Mouse (Mus musculus): ENCODE data around the gene Inpp5a. TPM values are rescaled to one million over a fixed set of nuclear protein-coding genes. Genes with fewer than 3 reads are reported as not detected.
"Not testable (repeated sequence)": the region's sequence is repeated elsewhere in the genome, so short reads cannot be mapped to it uniquely, and the experiment has no call there.

Inpp5a gene
- polyA plus RNA-seq, 1 experiment from 2014 or later = 11.7 TPM

GRCm38 (mm10) chr7:139399572-139399971 lies 10.7 kb downstream of the Inpp5a start:
- DNase-seq (ENCODE audit: low spot score) = no peak

GRCm38 (mm10) chr7:139399977-139400685 lies 11.2 kb downstream of the Inpp5a start:
- DNase-seq (ENCODE audit: low spot score) = peak; percentile 67

- DNase-seq (ENCODE audit: low spot score) = peak; percentile 46
Observed at GRCm38 (mm10) chr7:139400926-139401325, 12.0 kb downstream of the Inpp5a start.

- DNase-seq (ENCODE audit: low spot score) = no peak
Observed at GRCm38 (mm10) chr7:139401791-139402190, 12.9 kb downstream of the Inpp5a start.

GRCm38 (mm10) chr7:139402721-139403120 lies 13.8 kb downstream of the Inpp5a start:
- DNase-seq (ENCODE audit: low spot score) = no peak

GRCm38 (mm10) chr7:139406581-139406980 lies 17.7 kb downstream of the Inpp5a start:
- DNase-seq (ENCODE audit: low spot score) = no peak

GRCm38 (mm10) chr7:139407966-139408365 lies 19.1 kb downstream of the Inpp5a start:
- no peak for DNase-seq (ENCODE audit: low spot score)

- DNase-seq (ENCODE audit: low spot score) = no peak
Observed at GRCm38 (mm10) chr7:139409903-139410302, 21.0 kb downstream of the Inpp5a start.

GRCm38 (mm10) chr7:139412223-139412950 lies 23.5 kb downstream of the Inpp5a start:
- DNase-seq (ENCODE audit: low spot score) = peak; percentile 55

GRCm38 (mm10) chr7:139413400-139413799 lies 24.5 kb downstream of the Inpp5a start:
- no peak for DNase-seq (ENCODE audit: low spot score)

GRCm38 (mm10) chr7:139415616-139416225 lies 26.8 kb downstream of the Inpp5a start:
- no peak for DNase-seq (ENCODE audit: low spot score)

GRCm38 (mm10) chr7:139418371-139418770 lies 29.5 kb downstream of the Inpp5a start:
- no peak for DNase-seq (ENCODE audit: low spot score)

- no peak for DNase-seq (ENCODE audit: low spot score)
Observed at GRCm38 (mm10) chr7:139422827-139423226, 33.9 kb downstream of the Inpp5a start.

- no peak for DNase-seq (ENCODE audit: low spot score)
Observed at GRCm38 (mm10) chr7:139434095-139434830, 45.4 kb downstream of the Inpp5a start.

- not testable (repeated sequence) for DNase-seq (ENCODE audit: low spot score)
Observed at GRCm38 (mm10) chr7:139434931-139435330, 46.0 kb downstream of the Inpp5a start.

GRCm38 (mm10) chr7:139435749-139436148 lies 46.8 kb downstream of the Inpp5a start:
- DNase-seq (ENCODE audit: low spot score) = no peak

- no peak for DNase-seq (ENCODE audit: low spot score)
Observed at GRCm38 (mm10) chr7:139436951-139437350, 48.0 kb downstream of the Inpp5a start.

- DNase-seq (ENCODE audit: low spot score) = no peak
Observed at GRCm38 (mm10) chr7:139437471-139437870, 48.6 kb downstream of the Inpp5a start.

- DNase-seq (ENCODE audit: low spot score) = no peak
Observed at GRCm38 (mm10) chr7:139437926-139438600, 49.2 kb downstream of the Inpp5a start.

GRCm38 (mm10) chr7:139438601-139438945 lies 49.7 kb downstream of the Inpp5a start:
- no peak for DNase-seq (ENCODE audit: low spot score)

GRCm38 (mm10) chr7:139439031-139439430 lies 50.1 kb downstream of the Inpp5a start:
- DNase-seq (ENCODE audit: low spot score) = no peak

All from thymus, postnatal 0 days (tissue).